Mouse (Mus musculus) midbrain, embryonic 12.5 days (tissue): ENCODE measurements around the gene Btbd17. TPM values are rescaled to one million over a fixed set of nuclear protein-coding genes. Genes with fewer than 3 reads are reported as not detected.
A peak's percentile ranks its signal among the peaks of the same experiment; 100 is the strongest.

Source experiments
- ATAC-seq: fragments of 200-750 bp; cut with Nextera tagmentation; 2 replicates; pipeline ENCODE4 v1.8.0; 2017; ENCODE audit warnings: low read depth, moderate TSS enrichment, moderate library complexity; ENCODE audit not compliant: low FRiP score
- H3K27ac ChIP-seq: fragments of 300-500 bp; sonication (generic); replicated peaks from 2 replicates; pipeline ENCODE4 v1.5.1; 2016; ENCODE audit warnings: mild to moderate bottlenecking
- H3K27me3 ChIP-seq: fragments of 300-500 bp; sonication (generic); 2 replicates; pipeline ENCODE4 v1.6.1; 2016; ENCODE audit warnings: mild to moderate bottlenecking
- H3K36me3 ChIP-seq: fragments of 300-500 bp; sonication (generic); 2 replicates; pipeline ENCODE4 v1.6.1; 2016
- H3K4me1 ChIP-seq: fragments of 300-500 bp; sonication (generic); 2 replicates; pipeline ENCODE4 v1.6.1; 2016
- H3K4me2 ChIP-seq: fragments of 300-500 bp; sonication (generic); replicated peaks from 2 replicates; pipeline ENCODE4 v1.6.1; 2016; ENCODE audit warnings: mild to moderate bottlenecking, moderate library complexity
- H3K4me3 ChIP-seq: fragments of 300-500 bp; sonication (generic); 2 replicates; pipeline ENCODE4 v1.5.1; 2016; ENCODE audit warnings: mild to moderate bottlenecking
- H3K9ac ChIP-seq: fragments of 300-500 bp; sonication (generic); replicated peaks from 2 replicates; pipeline ENCODE4 v1.6.1; 2016; ENCODE audit warnings: mild to moderate bottlenecking, moderate library complexity
- H3K9me3 ChIP-seq: fragments of 300-500 bp; sonication (generic); 2 replicates; pipeline ENCODE4 v1.6.1; 2016; ENCODE audit warnings: mild to moderate bottlenecking
- WGBS: fragments of 180-500 bp; shearing (Covaris S2); methylation state at CpG from one replicate; pipeline ENCODE4 v1.1.7; 2016; 5-methylcytosine and 5-hydroxymethylcytosine counted together
- polyA plus RNA-seq: library from polyadenylated mRNA; unstranded; fragments of >200 nt; fragmentation: Nextera tagmentation; extraction: Ambion mirVana; gene quantifications from 2 replicates; pipeline ENCODE4 v1.2.1, GENCODE M21; 2016

The Btbd17 gene
- polyA plus RNA-seq, 1 experiment from 2014 or later = 61.0 TPM

- ATAC-seq = peak; percentile 47; the same call in 1 of the 2 replicates
- WGBS = 2% methylated on average over 12 of the region's 12 CpGs
- Histone ChIP-seq H3K4me3 (no peak overlapping the region), H3K9ac (0 out of 2 replicates have a peak overlapping the region, but pooled peaks have one; percentile 15), H3K9me3 (no peaks in the 10 kb centered on the region), H3K36me3 (no peaks in the 10 kb centered on the region), H3K27ac (no peak overlapping the region), H3K4me2 (peak overlapping the region; percentile 39), H3K4me1 (peaks cover 22% of the 10 kb centered on the region), H3K27me3 (peaks cover 39% of the 10 kb centered on the region)
These were observed 50.6 kb downstream of the Btbd17 start for GRCm38 (mm10) chr11:114745134-114745533.

- ATAC-seq = peak; percentile 82
- H3K4me1 ChIP-seq = peaks cover 27% of the 10 kb centered on the region
- H3K27ac ChIP-seq = peak overlapping the region; percentile 1; the same call in 1 of the 2 replicates
- no peaks in the 10 kb centered on the region for H3K36me3 ChIP-seq
- no peak overlapping the region for H3K9ac ChIP-seq
- H3K9me3 ChIP-seq = no peaks in the 10 kb centered on the region
- H3K4me3 ChIP-seq = no peak overlapping the region
- no peak overlapping the region for H3K4me2 ChIP-seq
- peaks cover 50% of the 10 kb centered on the region for H3K27me3 ChIP-seq
- WGBS = 10% methylated on average over 6 of the region's 6 CpGs
These were observed 54.3 kb downstream of the Btbd17 start for GRCm38 (mm10) chr11:114741451-114741850.

Other genes with a start within 250 kb of the Btbd17 start
- gene Rpl38, start 127.4 kb downstream of the Btbd17 start, polyA plus RNA-seq = 839 and 864 TPM in 2 replicates
- gene Ttyh2, start 120.5 kb downstream of the Btbd17 start, polyA plus RNA-seq = 12.3 and 15.1 TPM in 2 replicates
- 1.3 and 2.4 TPM in 2 replicates for gene Dnaic2, start 68.5 kb downstream of the Btbd17 start, polyA plus RNA-seq
- 0.45 and 0.73 TPM in 2 replicates for gene Kif19a, start 30.6 kb downstream of the Btbd17 start, polyA plus RNA-seq
- not detected in 2 replicates for gene Gpr142, start 3.0 kb upstream of the Btbd17 start, polyA plus RNA-seq
- gene Gprc5c, start 55.2 kb upstream of the Btbd17 start, polyA plus RNA-seq = 10.4 and 16.8 TPM in 2 replicates
- 0.71 and 0.97 TPM in 2 replicates for gene Cd300a, start 94.1 kb upstream of the Btbd17 start, polyA plus RNA-seq
- gene Cd300lb, start 138.4 kb upstream of the Btbd17 start, polyA plus RNA-seq = 0.08 TPM in 1 of 2 replicates, not detected in the other
- gene Cd300c, start 173.2 kb upstream of the Btbd17 start, polyA plus RNA-seq = not detected in 2 replicates
- gene Cd300ld, start 194.0 kb upstream of the Btbd17 start, polyA plus RNA-seq = 0.10 and 0.11 TPM in 2 replicates
- 0.85 and 1.2 TPM in 2 replicates for gene Cd300c2, start 205.9 kb upstream of the Btbd17 start, polyA plus RNA-seq
- not detected in 2 replicates for gene Cd300ld2, start 220.2 kb upstream of the Btbd17 start, polyA plus RNA-seq
- not detected in 2 replicates for gene Cd300ld4, start 231.1 kb upstream of the Btbd17 start, polyA plus RNA-seq
- gene Cd300ld5, start 241.8 kb upstream of the Btbd17 start, polyA plus RNA-seq = not detected in 2 replicates